Mouse (Mus musculus) heart, embryonic 16.5 days (tissue): Measurements from ENCODE around the gene Ulk4. TPM values are rescaled to one million over a fixed set of nuclear protein-coding genes. Genes with fewer than 3 reads are reported as not detected.

Source experiments
- ATAC-seq: fragments of 200-750 bp; cut with Nextera tagmentation; replicated peaks from 2 replicates; pipeline ENCODE4 v1.8.0; 2017; ENCODE audit warnings: moderate number of reproducible peaks; ENCODE audit not compliant: insufficient read depth, low FRiP score; ENCODE audit errors: extremely low read depth
- H3K27ac ChIP-seq: fragments of 300-500 bp; sonication (generic); 2 replicates; pipeline ENCODE4 v1.5.1; 2014; ENCODE audit warnings: mild to moderate bottlenecking, low read length, control low read depth, moderate library complexity
- H3K27me3 ChIP-seq: fragments of 300-500 bp; sonication (generic); 2 replicates; pipeline ENCODE4 v1.6.1; 2014; ENCODE audit warnings: low read length, mixed read lengths; ENCODE audit not compliant: control insufficient read depth, insufficient read depth
- H3K36me3 ChIP-seq: fragments of 300-500 bp; sonication (generic); 2 replicates; pipeline ENCODE4 v1.6.1; 2014; ENCODE audit not compliant: control insufficient read depth, insufficient read depth
- H3K4me1 ChIP-seq: fragments of 300-500 bp; sonication (generic); 2 replicates; pipeline ENCODE4 v1.6.1; 2014; ENCODE audit warnings: low read length, mixed read lengths; ENCODE audit not compliant: control insufficient read depth, insufficient read depth
- H3K4me2 ChIP-seq: fragments of 300-500 bp; sonication (generic); 2 replicates; pipeline ENCODE4 v1.6.1; 2014; ENCODE audit warnings: low read depth, mild to moderate bottlenecking, control low read depth, low read length
- H3K4me3 ChIP-seq: fragments of 300-500 bp; sonication (generic); 2 replicates; pipeline ENCODE4 v1.5.1; 2014; ENCODE audit warnings: mild to moderate bottlenecking, control low read depth, low read length
- H3K9ac ChIP-seq: fragments of 300-500 bp; sonication (generic); 2 replicates; pipeline ENCODE4 v1.6.1; 2014; ENCODE audit warnings: low read length, control low read depth
- H3K9me3 ChIP-seq: fragments of 300-500 bp; sonication (generic); replicated peaks from 2 replicates; pipeline ENCODE4 v1.6.1; 2016; ENCODE audit warnings: low read length; ENCODE audit not compliant: control insufficient read depth
- WGBS: fragments of 180-500 bp; shearing (Covaris S2); extraction: QIAGEN DNeasy Blood & Tissue Kit; methylation state at CpG from one replicate; pipeline ENCODE4 v1.1.7; 2014; 5-methylcytosine and 5-hydroxymethylcytosine counted together
- polyA plus RNA-seq: library from polyadenylated mRNA; unstranded; fragments of >200 nt; fragmentation: Nextera tagmentation; extraction: Ambion mirVana; gene quantifications from 2 replicates; pipeline ENCODE4 v1.2.1, GENCODE M21; 2015

Gene Ulk4
- polyA plus RNA-seq, 1 experiment from 2014 or later, result 105 TPM

GRCm38 (mm10) chr9:120960611-120961010 lies 316.4 kb downstream of the Ulk4 start:
- peaks cover 71% of the 10 kb centered on the region for H3K36me3 ChIP-seq
- no peak overlapping the region for H3K4me2 ChIP-seq
- ATAC-seq, result no peak
- H3K27me3 ChIP-seq, result no peaks in the 10 kb centered on the region
- no peaks in the 10 kb centered on the region for H3K9me3 ChIP-seq
- WGBS, result 70% methylated on average over 4 of the region's 4 CpGs
- no peak overlapping the region for H3K9ac ChIP-seq
- peaks cover 36% of the 10 kb centered on the region for H3K4me1 ChIP-seq
- H3K27ac ChIP-seq, result no peak overlapping the region
- no peak overlapping the region for H3K4me3 ChIP-seq

- no peak for ATAC-seq
- no peak overlapping the region for H3K27ac ChIP-seq
- peaks cover 36% of the 10 kb centered on the region for H3K4me1 ChIP-seq
- H3K4me2 ChIP-seq, result no peak overlapping the region
- H3K9ac ChIP-seq, result no peak overlapping the region
- H3K27me3 ChIP-seq, result no peaks in the 10 kb centered on the region
- no peaks in the 10 kb centered on the region for H3K9me3 ChIP-seq
- H3K36me3 ChIP-seq, result peaks cover 75% of the 10 kb centered on the region
- no peak overlapping the region for H3K4me3 ChIP-seq
- WGBS, result 91% methylated on average over 4 of the region's 4 CpGs
Measured at GRCm38 (mm10) chr9:120959225-120959624, 317.8 kb downstream of the Ulk4 start.

- WGBS, result 39% methylated on average over 6 of the region's 6 CpGs
- no peak overlapping the region for H3K27ac ChIP-seq
Measured at GRCm38 (mm10) chr9:120958560-120958959, 318.4 kb downstream of the Ulk4 start.

GRCm38 (mm10) chr9:120958051-120958450 lies 318.9 kb downstream of the Ulk4 start:
- Histone ChIP-seq H3K9ac (no peak overlapping the region), H3K4me3 (no peak overlapping the region), H3K36me3 (peaks cover 81% of the 10 kb centered on the region), H3K4me1 (peaks cover 33% of the 10 kb centered on the region), H3K27me3 (no peaks in the 10 kb centered on the region), H3K9me3 (no peaks in the 10 kb centered on the region), H3K27ac (0 out of 2 replicates have a peak overlapping the region, but pooled peaks have one; percentile 9), H3K4me2 (no peak overlapping the region)
- no peak for ATAC-seq
- WGBS, result 88% methylated on average over 5 of the region's 5 CpGs

More at GRCm38 (mm10) chr9:120958560-120958959, 318.4 kb downstream of the Ulk4 start:
- Histone ChIP-seq H3K36me3 (peaks cover 76% of the 10 kb centered on the region), H3K4me1 (peaks cover 34% of the 10 kb centered on the region), H3K4me2 (no peak overlapping the region), H3K9me3 (no peaks in the 10 kb centered on the region), H3K27me3 (no peaks in the 10 kb centered on the region), H3K4me3 (no peak overlapping the region), H3K9ac (no peak overlapping the region)
- ATAC-seq, result 0 out of 2 replicates have a peak, but pooled peaks have one; percentile 39

GRCm38 (mm10) chr9:120951947-120952346 lies 325.1 kb downstream of the Ulk4 start:
- peaks cover 65% of the 10 kb centered on the region for H3K36me3 ChIP-seq
- no peak overlapping the region for H3K27ac ChIP-seq
- H3K4me2 ChIP-seq, result no peak overlapping the region
- no peak overlapping the region for H3K9ac ChIP-seq
- no peaks in the 10 kb centered on the region for H3K9me3 ChIP-seq
- no peak overlapping the region for H3K4me3 ChIP-seq
- no peak for ATAC-seq
- peaks cover 20% of the 10 kb centered on the region for H3K4me1 ChIP-seq
- WGBS, result 75% methylated on average over 3 of the region's 3 CpGs
- H3K27me3 ChIP-seq, result no peaks in the 10 kb centered on the region

- Histone ChIP-seq H3K9ac (no peak overlapping the region), H3K9me3 (no peaks in the 10 kb centered on the region), H3K36me3 (peaks cover 54% of the 10 kb centered on the region), H3K4me2 (no peak overlapping the region), H3K4me3 (no peak overlapping the region), H3K27me3 (no peaks in the 10 kb centered on the region), H3K27ac (no peak overlapping the region), H3K4me1 (peaks cover 27% of the 10 kb centered on the region)
- WGBS, result 90% methylated on average over 12 of the region's 12 CpGs
- ATAC-seq, result no peak
Measured at GRCm38 (mm10) chr9:120950761-120951160, 326.2 kb downstream of the Ulk4 start.

GRCm38 (mm10) chr9:120948832-120949231 lies 328.2 kb downstream of the Ulk4 start:
- no peaks in the 10 kb centered on the region for H3K9me3 ChIP-seq
- no peak overlapping the region for H3K27ac ChIP-seq
- no peak overlapping the region for H3K9ac ChIP-seq
- no peak overlapping the region for H3K4me2 ChIP-seq
- H3K4me1 ChIP-seq, result peaks cover 35% of the 10 kb centered on the region
- 96% methylated on average over 1 of the region's 1 CpGs for WGBS
- no peak overlapping the region for H3K4me3 ChIP-seq
- ATAC-seq, result no peak
- no peaks in the 10 kb centered on the region for H3K27me3 ChIP-seq
- H3K36me3 ChIP-seq, result peaks cover 36% of the 10 kb centered on the region

- Histone ChIP-seq H3K4me2 (no peak overlapping the region), H3K27me3 (no peaks in the 10 kb centered on the region), H3K9me3 (no peaks in the 10 kb centered on the region), H3K4me3 (no peak overlapping the region), H3K4me1 (peaks cover 40% of the 10 kb centered on the region), H3K9ac (no peak overlapping the region), H3K36me3 (peaks cover 11% of the 10 kb centered on the region), H3K27ac (no peak overlapping the region)
- ATAC-seq, result no peak
- WGBS, result 68% methylated on average over 8 of the region's 8 CpGs
Measured at GRCm38 (mm10) chr9:120946131-120946530, 330.9 kb downstream of the Ulk4 start.

GRCm38 (mm10) chr9:120944211-120944610 lies 332.8 kb downstream of the Ulk4 start:
- Histone ChIP-seq H3K4me1 (peaks cover 47% of the 10 kb centered on the region), H3K27me3 (no peaks in the 10 kb centered on the region), H3K4me3 (no peak overlapping the region), H3K27ac (no peak overlapping the region), H3K9ac (no peak overlapping the region), H3K36me3 (no peaks in the 10 kb centered on the region), H3K9me3 (no peaks in the 10 kb centered on the region), H3K4me2 (no peak overlapping the region)
- ATAC-seq, result no peak
- 58% methylated on average over 3 of the region's 3 CpGs for WGBS
